Mouse (Mus musculus): ENCODE measurements around the gene Cep57.

- TF ChIP-seq EP300 (IDR thresholded peaks at IDR 0.05; ENCODE audit: low read depth) (no peak), CTCF (IDR thresholded peaks at IDR 0.05; ENCODE audit: low read depth) (no peak)
Measured at GRCm38 (mm10) chr9:13766570-13766969, 60.3 kb downstream of the Cep57 start.

Measured in liver, postnatal 0 days (tissue).